Mouse (Mus musculus): ENCODE results near the gene Atat1.

DNA sequence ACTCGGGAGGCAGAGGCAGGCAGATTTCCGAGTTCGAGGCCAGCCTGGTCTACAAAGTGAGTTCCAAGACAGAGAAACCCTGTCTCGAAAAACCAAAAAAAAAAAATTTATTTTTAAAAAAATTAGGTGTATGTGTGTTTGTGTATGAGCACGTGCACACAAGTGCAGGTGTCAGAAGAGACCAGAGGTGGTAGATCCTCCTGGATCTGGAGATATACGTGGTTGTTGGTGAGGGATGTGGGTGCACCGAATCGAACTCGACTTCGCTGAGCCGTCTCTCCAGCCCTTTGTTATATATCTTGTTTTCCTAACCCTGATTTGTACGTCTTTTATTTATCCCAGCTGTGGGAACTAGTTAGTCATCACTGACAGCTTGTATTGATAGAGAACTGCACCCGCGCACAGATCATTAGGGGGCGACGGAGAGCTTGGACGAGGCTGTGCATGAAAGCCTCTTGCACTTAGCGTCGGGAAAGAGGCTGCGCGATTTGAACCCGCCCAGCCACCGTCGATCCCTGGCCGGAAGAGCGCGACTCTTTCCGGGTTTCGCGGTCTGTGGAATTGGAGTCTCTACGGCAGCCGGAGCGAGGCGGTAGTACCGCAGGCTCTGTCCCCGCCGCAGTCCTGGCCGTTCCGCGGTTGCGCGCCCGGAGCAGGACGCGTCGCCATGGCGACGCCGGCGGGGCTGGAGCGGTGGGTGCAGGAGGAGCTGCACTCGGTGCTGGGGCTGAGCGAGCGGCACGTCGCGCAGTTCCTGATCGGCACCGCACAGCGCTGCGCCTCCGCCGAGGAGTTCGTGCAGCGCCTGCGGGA is 30.4 kb downstream of the Atat1 start, which contains the start of gene Dhx16:
- TF ChIP-seq EP300 (IDR thresholded peaks at IDR 0.05; ENCODE audit: low read depth in 1 of 2, low read length in 2 of 2), result no peak; a peak in 1 of 4 replicates
- peak; percentile 61 to 89 (median 79) for TF ChIP-seq CTCF (IDR thresholded peaks at IDR 0.05 in 2 of 3, conservative IDR thresholded peaks at IDR 0.05 in 1 of 3; ENCODE audit: control insufficient read depth in 1 of 3, insufficient read depth in 1 of 3, low read depth in 2 of 3, low read length in 3 of 3, poor library complexity in 1 of 3, severe bottlenecking in 1 of 3)
- peak; percentile 59 to 83 for TF ChIP-seq POLR2A (IDR thresholded peaks at IDR 0.05; ENCODE audit: control insufficient read depth in 1 of 2, insufficient read depth in 1 of 2, low read depth in 1 of 2, low read length in 2 of 2, poor library complexity in 1 of 2)
- peak; percentile 96 for TF ChIP-seq HCFC1 (IDR thresholded peaks at IDR 0.05; ENCODE audit: low read depth, low read length)
- TF ChIP-seq MAX (IDR thresholded peaks at IDR 0.05; ENCODE audit: low read length), result no peak; the same call in 1 of the 2 replicates
- TF ChIP-seq E2F4 (IDR thresholded peaks at IDR 0.05; ENCODE audit: borderline replicate concordance, low read depth, low read length), result peak; percentile 25; the same call in 1 of the 2 replicates
- TF ChIP-seq MYC (IDR thresholded peaks at IDR 0.05; ENCODE audit: low read depth, low read length), result 0 out of 2 replicates have a peak, but pooled peaks have one; percentile 36
- TF ChIP-seq CHD2 (IDR thresholded peaks at IDR 0.05; ENCODE audit: low read length), result no peak
- TF ChIP-seq USF1 (IDR thresholded peaks at IDR 0.05; ENCODE audit: low read depth, low read length), result 0 out of 2 replicates have a peak, but pooled peaks have one; percentile 20
- TF ChIP-seq USF2 (IDR thresholded peaks at IDR 0.05; ENCODE audit: borderline replicate concordance in 1 of 2, insufficient read depth in 1 of 2, low read depth in 1 of 2, low read length in 2 of 2), result no peak
- peak; percentile 91; the same call in 1 of the 2 replicates for TF ChIP-seq MXI1 (IDR thresholded peaks at IDR 0.05; ENCODE audit: low read depth, low read length)
- TF ChIP-seq GATA1 (IDR thresholded peaks at IDR 0.05; ENCODE audit: low read depth, low read length), result peak; percentile 42; the same call in 1 of the 2 replicates
- TF ChIP-seq ZC3H11A (IDR thresholded peaks at IDR 0.05; ENCODE audit: low read depth, low read length), result peak; percentile 32
- no peak for TF ChIP-seq TAL1 (IDR thresholded peaks at IDR 0.05; ENCODE audit: low read length)
